Mouse (Mus musculus) erythroblast, embryonic 14.5 days (primary cell): ENCODE data around the gene Tgm4.

Experiments
- GATA1 ChIP-seq: IDR thresholded peaks from 2 replicates; pipeline ENCODE4 v1.6.1; 2012; ENCODE audit warnings: low read length, inconsistent platforms, mixed read lengths
- TAL1 ChIP-seq: IDR thresholded peaks from 3 replicates; pipeline ENCODE4 v1.6.1; 2012; ENCODE audit warnings: low read length, inconsistent platforms, mixed read lengths

DNA sequence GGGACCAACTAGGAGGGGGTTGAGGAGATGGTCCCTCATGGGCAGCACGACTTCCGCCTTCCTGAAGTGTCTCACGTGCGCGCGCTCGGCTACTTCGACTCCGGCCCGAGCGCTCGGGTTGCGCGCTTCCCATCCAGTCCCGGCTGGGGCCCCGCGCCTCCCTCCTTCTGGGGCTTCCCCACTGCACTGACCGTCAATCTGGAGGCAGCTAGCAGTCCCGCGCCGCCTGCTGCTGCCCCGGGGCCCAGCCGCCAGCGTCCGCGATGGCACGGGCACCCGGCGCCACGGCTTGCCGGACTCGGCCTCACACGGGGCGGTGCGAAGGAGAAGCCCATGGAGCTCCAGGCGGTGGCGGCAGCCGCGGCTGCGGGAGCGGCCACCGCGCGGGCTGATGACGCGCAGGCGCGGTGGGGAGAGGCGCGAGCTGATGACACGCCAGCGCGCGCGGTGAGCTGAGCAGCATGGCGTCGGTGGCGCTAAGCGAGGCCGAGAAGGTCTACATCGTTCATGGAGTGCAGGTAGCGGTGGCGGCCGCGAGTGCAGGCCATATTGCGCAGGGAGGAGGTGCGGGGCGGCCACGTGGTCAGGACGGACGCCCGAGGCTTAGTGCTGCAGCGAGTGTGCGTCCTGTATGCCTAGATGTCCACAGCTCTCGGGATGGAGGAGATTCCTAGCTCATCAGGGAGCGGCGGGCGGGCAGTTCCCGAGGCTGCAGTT lies 78.4 kb downstream of the Tgm4 start, which contains the start of the genes Zdhhc3 and Exosc7:
- TF ChIP-seq TAL1 (no peak), GATA1 (no peak)
